Mouse (Mus musculus) gastrocnemius, adult 18-20 months (tissue): ENCODE data around the gene Fastkd5. TPM values are rescaled to one million over a fixed set of nuclear protein-coding genes. Genes with fewer than 3 reads are reported as not detected.
"Not testable (repeated sequence)": the region's sequence is repeated elsewhere in the genome, so short reads cannot be mapped to it uniquely, and the experiment has no call there.

Experiments used
- DNase-seq: peaks from one replicate; pipeline ENCODE4 v3.0.0; 2021; ENCODE audit warnings: low spot score
- long read RNA-seq, 2 experiments: library from polyadenylated mRNA; stranded (forward); transcript quantifications; one replicate each; pipeline ENCODE4 v2.0.0; 2021
- total RNA-seq, 2 experiments: library from RNA; stranded (reverse); gene quantifications; 2 replicates each; pipeline ENCODE4 v1.2.3; 2021

Fastkd5 gene
- 1 to 10 TPM; 5.8 to 6.2 TPM for total RNA-seq
- long read RNA-seq, experiment 1: 0 reads
- long read RNA-seq, experiment 2, partial matches to known transcripts: 0 of 4 reads
- long read RNA-seq, experiment 2, other reads (novel, unspliced or antisense): 2 of 4 reads

DNA sequence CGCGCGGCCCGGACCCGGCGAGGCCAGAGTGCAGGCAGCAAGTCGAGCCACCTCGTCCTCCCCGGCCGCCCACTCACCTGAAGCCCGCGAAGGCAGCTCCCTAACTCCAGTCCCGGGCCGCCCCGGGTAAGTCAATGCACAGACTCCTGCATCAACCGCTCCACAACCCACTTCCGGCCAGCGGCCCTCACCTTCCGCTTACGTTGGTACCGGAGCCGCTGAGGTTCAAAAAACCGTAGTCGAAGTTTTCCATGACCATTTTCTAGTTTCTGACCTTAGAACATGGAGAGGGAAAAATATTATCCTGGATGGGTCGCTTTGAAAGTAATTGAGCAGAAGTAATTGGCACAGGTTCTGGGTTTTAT, at the start of gene Fastkd5, which contains the start of gene Ubox5:
Gene Fastkd5 (minus strand): TSS at position 189 of the 365 bp plus-strand sequence.
Gene Ubox5 (minus strand): TSS at position 200 of the 365 bp plus-strand sequence.
- DNase-seq: peak; percentile 94

DNA sequence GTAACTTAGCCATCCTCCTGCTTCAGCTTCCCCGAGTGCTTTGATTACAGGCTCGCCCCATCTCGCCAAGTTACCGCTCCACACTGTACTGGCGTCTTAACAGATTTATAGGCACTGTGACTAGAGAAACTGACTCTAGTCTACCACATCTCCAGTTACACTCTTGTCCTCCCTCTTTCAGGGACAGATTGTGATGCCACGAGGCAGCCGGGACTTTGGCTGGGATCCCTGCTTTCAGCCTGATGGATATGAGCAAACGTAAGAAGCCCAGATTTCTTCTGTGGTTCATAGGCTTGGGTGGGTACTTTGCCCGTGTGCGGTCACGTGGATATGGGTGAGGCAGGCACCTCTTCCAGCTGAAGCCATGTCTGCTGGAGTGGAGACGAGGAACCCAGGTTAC, 49.3 kb upstream of the Fastkd5 start:
- DNase-seq: no peak

DNA sequence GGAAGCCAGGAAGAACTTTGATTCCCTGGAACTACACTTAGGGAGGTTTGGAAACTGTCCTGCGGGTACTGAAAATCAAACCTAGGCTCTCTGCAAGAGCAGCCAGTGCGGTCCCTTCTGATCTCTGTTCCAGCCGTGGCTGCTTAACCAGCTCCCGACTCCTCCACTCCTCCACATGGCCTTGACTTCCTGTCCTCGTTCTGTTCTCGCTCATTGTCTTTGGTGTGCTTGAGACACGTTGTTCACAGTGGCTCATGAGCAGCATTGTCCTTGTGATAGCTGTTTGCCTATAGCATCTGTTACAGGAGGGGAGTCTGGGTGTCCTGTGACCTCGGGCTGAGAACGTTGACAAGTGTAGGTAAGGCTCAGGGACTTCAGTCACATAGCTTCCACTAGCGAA, 47.4 kb upstream of the Fastkd5 start:
- DNase-seq: no peak

DNA sequence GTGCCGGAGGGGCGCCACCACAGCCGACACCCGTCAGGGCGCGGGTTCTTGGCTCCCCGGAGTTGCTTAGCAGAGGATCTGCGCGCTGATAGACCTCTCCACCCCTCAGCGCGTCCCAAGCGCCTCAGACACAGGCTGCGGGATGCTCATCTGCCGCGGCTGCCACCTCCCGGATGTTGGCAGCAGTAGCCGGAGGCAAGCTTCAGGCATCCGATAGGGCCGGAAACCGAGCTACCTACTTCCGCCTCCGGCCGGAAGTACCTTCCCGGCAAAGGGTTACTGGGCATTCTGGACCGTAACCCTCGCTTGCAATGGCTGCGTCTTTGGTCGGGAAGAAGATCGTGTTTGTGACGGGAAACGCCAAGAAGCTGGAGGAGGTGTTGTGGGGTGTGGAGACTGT, 37.7 kb upstream of the Fastkd5 start, which contains the start of gene Itpa:
Gene Itpa (plus strand): TSS at position 52 of the 400 bp plus-strand sequence.
- DNase-seq: peak; percentile 79

DNA sequence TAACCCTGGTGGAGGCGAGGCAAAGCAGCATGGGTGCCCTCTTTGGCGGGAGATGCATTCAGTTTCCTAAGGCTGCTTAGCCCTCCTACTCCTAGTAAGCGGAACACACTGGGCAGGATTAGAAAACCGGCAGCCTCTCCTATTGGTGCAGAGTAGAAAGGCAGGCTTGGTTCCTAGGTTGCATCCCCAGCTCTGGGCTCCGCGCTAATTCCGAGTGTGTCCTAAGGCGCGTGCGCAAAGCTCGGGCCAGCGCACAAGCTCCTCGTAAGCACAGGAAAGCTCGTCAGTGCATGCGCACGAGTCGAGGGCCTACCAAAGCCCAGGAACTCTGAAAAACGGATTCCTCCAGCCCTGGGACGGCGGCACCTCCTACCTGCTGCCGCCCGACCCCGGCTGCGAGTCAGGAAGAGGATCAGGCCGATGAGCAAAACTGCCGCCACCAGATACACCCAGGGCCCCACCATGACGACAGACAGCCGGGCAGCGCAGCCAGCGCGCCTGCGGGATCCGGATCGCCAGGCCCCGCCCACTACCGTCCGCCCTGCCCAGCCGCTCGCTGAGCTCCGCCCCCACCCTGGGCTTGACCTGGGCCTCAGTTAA, 34.4 kb upstream of the Fastkd5 start, which contains the start of gene Ddrgk1:
Gene Ddrgk1 (minus strand): TSS at position 558 of the 600 bp plus-strand sequence.
- DNase-seq: peak; percentile 91

DNA sequence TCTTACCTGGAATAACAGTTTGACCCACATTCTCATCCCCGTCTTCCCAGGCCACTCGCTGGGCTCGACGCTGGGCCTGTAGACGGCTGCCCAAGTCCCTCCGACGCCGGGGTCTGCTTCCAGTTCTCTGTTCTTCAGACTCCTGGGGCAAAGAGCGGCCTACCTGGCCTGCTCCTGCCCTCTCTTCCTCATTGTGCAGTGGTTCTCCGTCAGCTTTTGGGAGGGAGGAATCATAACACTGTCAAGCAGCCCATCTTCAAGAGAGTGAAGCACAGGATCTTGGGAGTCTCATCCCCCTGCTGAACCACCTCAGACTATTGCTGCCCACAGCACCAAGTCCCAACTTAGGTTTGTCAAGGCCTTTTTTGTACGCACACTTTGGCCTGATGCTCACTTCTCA, 33.5 kb upstream of the Fastkd5 start:
- DNase-seq: no peak

DNA sequence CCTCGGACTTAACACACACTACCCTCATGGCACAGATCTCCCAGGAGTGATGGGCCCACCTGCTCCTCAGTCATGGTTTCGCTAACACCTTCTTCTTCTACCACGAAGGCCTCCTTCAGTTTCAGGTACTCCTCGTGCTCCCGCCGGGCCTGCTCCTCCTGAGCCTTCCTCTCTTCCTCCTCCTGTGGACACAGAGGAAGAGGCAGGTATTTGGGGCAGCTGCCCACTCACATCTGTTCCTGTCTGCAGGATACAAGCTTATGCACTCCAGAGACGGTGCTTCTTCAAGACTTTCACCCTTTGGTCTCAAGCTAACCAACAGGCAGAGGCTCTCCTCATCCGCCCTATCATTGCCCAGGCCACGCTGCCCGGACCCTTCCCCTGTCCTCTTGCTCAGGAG, 28.7 kb upstream of the Fastkd5 start:
- DNase-seq: no peak

DNA sequence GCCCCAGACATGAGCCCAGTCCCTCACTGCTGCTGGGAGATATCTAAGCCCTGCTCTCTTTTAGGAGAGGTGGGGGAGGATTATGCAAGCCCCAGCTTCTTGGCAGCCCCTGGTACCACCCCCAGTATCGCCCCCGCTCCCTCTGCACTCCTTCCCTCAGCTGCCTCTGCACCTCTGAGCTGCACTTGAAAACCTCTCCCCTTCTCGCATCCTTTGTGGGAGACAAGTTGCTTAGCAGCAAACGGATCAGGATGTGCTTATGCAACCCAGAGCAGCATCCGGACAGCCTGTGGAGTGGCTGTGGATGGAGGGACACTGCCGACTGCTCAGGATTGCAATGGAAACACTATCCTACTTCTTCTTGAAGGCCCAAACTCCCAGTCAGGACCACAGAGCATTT, 27.7 kb upstream of the Fastkd5 start:
- DNase-seq: no peak

DNA sequence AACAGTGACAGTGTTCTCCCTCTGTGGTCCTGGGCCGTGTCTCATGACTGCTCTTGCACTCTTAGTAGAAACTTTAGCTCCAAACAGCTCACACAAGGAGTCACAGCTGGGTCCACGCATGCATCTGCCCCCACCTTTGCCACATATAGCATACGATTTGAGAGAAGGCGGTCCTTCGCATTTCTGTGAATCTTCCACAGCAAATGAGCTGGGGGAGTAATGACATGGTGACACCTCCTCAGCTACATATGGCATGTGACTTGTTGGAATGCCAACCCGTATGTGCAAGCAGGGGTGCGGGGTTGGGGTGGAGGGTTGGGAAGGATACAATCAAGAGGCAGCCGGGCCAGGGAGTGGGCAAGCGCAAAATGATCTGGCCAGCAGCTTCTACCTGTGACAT, 26.7 kb upstream of the Fastkd5 start:
- DNase-seq: no peak

DNA sequence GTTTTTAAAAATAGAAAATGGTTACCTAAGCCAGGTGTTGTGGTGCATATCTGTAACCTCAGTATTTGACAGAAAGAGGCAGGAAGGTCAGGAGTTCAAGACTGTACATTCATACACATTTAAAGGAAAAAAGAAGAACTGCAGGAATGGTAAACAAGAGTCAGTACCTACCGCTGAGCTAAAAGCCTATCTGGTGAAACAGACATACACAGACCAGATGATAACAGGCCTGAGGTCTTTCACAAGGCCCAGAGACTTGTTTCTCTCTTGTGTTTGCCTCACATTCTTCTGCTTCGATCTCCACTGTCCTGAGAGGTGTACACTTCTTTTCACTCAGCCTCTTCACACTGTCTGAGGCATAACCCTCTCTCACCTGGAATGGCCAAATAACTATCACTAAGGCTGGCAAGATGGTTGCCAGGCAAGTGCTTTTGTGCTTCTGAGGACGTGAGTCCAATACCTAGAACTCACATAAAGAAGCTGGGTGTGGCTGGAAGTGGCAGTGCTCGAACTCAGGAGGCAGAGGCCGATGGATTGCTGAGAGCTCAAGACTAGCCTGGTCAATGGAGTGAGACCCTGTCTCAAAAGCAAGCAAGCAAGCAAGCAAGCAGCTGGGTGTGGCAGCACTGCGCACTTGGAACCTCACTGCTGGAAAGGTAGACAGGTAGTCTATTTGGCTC, 26.0 kb upstream of the Fastkd5 start:
- no peak for DNase-seq

DNA sequence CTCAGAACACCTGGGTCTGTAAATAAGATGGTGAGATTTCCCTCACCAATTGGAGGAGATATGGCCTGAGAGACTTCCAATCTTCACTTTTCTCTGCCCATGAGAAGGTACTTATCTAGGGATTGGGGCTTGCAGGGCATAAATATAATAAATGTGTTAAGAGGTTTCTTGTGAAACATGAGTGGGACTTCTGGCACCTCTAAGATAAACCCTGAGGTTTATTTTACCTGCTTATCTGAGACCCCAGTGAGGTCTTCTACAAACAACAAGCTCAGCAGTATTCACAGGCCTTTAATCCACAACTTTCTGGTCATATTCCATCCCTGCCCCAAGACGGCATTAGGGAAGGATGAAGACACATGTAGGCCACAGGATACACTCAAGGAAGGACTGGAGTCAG, 23.9 kb upstream of the Fastkd5 start:
- no peak for DNase-seq

DNA sequence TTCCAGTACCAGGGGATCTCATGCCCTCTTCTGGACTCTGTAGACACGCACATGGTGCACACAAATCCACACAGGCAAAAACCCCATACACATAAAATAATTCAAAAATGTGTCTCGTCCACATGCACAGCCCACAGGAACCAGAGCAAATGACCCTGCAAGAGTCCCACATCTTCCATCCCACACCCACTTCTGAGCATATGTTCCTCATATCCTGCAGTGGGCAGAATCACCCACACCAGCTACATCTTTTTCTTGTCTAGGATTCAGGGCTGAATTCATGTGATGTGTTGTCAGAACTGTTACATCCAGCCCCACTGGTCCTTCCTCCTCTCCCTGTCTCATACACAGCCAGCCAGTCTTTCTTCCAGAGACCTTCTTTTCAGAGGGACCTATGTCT, 23.5 kb upstream of the Fastkd5 start:
- DNase-seq: no peak

DNA sequence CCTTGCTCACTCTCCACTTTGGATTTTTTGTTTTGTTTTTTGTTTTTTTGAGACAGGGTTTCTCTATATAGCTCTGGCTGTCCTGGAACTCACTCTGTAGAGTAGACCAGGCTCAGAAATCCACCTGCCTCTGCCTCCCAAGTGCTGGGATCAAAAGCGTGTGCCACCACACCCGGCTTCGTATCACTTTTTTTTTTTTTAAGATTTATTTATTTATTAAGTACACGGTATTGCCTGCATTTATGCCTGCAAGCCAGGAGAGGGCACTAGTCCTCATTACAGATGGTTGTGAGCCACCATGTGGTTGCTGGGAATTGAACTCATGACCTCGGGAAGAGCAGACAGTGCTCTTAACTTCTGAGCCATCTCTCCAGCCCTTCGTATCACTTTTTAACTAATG, 19.2 kb upstream of the Fastkd5 start:
- DNase-seq: not testable (repeated sequence)

DNA sequence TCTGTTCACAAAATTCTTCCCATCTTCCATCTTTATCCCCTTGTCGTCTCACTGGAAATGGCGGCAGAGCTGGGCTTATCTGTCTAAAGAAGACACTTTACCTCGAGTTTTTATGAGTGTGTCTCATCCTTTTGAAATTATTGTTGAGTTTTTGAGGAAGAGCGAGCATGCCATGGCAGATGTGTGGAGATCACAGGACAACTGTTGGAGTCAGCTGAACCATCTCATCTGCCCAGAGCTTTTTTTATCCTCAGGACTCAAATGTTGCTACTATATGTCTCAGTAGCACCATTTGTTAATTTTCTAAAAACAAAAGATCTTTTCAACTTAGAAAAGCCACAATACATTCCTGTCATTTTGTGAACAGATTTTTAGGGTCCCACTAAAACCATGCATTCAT, 15.4 kb upstream of the Fastkd5 start:
- no peak for DNase-seq

DNA sequence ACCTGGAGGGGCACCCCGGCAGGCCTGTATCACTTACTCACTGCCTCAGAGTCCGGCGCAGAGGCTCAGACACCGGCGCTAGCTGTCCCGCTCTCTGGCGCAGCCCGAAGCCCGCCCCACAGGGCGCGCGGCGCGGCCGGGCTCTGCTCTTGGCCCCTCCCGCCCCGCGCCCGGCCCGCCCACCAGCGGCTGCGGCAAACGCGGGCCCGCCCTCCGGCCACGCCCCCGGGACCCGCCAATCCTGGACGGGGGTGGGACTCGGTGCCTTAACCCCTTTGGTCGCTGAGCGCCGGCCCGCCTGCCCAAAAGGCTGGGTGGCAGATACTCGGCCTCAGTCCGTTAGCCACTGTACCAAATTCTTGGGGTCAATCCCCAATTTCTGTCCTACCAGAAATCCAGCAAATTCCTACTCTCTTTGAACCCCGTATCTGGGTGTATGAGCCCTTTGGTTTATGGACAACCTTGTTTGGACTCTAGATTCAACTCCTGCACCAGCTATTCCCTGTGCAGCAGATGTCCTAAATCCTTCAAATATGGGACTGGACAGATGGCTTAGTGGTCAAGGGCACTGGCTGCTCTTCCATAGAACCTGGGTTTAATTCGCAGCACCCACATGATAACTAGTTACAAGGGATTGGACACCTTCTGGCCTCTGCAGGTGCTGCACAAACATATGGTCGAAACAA, 13.0 kb upstream of the Fastkd5 start, which contains the start of gene Lzts3:
Gene Lzts3 (minus strand): TSS at position 120 of the 686 bp plus-strand sequence.
- DNase-seq: peak; percentile 93

DNA sequence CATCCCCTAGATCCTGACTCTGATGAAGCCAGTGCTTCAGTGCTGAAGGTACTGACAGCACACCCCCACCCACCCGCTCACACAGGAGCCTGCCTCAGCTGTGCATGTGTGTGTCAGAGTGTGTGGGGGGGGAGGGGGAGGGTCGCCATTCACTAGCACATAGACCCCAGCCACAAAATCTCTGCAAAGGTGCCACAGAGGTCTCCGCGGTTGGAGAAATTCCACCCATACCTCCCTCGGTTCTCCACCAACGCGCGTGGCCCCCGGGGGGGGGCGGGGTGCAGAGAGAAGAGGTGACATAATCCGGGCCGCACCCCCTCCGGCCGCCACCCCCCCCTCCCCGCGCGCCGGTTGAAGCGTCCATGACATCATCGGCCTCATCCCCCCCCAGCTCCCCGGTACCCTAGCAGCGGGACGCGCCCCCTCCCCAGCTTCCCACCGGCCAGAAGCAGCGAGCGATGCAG, 12.4 kb upstream of the Fastkd5 start:
- DNase-seq: no peak

DNA sequence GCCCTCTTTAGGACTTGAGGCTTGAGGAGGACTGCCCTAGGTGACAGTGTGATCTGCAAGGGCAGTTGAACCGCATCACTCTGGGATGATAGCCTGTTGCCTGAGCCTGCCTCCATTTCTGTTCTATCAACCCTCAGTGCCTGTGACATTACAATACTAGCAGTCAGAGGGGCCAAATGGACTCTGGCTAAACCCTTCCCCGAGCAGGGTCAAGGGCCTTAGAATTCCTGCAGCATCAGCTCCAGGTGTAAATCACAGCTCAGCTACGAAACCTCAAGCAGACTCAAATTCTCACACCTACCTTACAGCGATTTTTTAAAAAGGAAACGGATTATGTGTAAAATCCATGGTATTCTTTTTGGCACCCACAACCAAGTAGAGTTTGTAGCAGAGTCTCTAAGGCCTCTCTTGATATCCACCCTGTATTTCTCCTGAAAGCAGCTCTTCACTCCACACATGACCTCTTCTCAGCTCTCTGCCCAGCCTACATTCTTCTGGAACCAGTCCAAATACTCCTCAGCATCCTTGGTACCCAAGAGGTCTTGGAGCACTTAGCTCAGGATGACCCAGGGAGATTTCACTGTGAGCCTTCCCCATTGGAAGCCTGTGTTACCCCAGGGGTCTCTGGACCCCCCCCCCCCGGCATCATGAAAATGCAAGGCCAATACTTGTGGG, 11.7 kb upstream of the Fastkd5 start:
- no peak for DNase-seq

DNA sequence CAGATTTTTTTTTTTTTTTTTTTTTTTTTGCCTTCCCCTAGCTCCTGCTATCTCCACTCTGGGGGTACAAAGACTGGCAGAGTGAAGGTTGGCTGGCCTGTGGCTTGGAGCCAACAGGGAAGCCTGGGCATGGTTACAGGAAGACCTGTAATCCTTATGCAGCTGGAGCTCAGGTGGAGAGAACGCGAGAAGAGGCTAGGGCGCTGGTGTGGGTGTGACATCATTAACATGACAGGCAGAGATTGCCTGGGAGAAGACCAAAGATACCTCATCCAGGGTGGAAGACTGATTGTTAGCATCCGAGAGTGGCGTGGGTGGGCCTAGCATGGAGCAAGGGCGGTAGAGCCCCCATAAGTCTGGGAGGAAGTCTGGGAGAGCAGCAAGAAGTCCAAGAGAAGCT, 9.4 kb upstream of the Fastkd5 start:
- DNase-seq: no peak

DNA sequence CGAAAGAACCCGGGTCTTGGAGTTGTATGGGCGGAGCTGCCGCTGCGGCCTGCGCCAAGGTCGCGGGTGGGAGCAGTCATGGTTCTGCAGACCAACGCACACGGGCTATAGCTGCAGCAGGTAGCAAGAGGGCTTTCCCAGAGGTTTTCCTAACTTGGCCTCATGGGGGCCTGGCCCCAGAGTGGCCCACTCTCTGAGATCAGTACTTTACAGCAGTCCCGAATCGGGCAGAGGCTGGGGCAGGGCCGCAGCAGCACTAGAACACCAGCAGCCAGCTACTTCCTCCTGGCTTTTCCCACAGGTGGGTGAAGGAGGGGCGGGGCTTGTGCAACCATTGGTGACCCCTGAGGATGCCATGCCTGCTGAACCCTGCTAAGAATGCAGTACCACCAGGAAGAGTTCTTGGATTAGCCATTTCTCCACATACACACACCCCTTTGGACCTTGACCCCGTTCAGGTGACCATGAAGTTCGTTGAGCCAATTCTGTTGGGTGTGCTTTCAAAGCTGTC, 8.3 kb upstream of the Fastkd5 start:
- DNase-seq: no peak

DNA sequence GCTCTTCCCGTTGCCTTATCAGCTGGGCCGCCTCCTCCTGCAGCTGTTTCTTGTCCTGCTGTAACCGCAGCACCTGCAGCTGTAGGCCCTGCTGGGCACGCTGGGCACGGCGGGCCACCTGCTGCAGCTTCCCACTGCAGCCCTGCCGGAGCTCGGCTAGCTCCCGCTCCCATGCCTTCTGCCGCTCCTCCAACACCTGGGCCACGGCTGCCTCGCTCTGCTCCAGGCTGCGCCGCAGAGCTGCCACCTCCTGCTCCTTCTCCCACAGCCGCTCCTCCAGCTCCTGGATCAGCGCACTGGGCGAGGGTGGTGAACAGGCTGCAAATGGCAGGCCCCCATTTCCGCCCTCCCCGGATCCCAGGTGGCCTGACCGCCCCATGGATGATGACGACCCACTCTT, 6.0 kb upstream of the Fastkd5 start:
- DNase-seq: no peak

DNA sequence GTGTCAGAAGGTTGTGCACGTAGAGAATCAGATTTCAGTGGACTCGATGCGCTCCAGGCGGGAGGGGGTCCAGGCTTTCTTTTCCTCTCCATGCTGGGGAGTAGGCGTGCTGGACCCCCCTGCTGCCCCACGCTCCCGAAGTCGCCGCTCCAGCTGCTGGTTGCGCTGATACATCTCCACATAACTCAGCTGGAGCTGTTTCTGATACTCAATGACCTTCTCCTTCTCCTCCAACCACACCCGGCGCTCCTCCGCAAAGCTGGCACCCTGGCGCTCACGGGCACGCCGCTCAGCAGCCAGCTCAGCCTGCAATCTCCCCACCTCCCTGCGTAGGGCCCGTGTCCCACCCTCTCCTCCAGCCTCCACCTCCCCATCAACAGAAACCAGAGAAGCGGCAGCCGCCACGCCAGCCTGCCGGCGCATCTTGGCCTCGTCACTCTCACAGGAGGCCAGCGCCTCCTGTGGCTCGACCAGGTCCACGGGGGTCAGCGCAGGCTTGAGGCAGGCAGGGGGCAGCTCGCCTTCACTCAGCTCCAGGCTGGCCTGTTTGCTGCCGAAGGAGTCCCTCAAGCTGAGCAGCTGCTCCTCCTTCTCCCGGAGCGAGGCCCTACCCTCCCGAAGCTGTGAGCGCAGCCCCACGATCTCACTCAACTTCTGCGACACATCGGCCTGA, 5.0 kb upstream of the Fastkd5 start:
- no peak for DNase-seq
